ENCODE assay signal across 27 mouse cellular contexts in genomic region chr4:78924086-78924485, GRCm38 (mm10).
A peak's percentile ranks its signal among the peaks of the same experiment; 100 is the strongest.
DNase-seq lines count a peak whose midpoint lies in the region; ATAC-seq and TF ChIP-seq lines count a peak whose summit lies in the region.
"Had no signal": no experiment of that assay in that cellular context is flagged by ENCODE, and none has a peak within 500 bp of the region (broad histone marks: within the 10 kb centered on the region; RNA-seq: fewer than 3 reads in every experiment).

No protein-coding gene starts in this region.

- H3K9me3 ChIP-seq in hindbrain, postnatal 0 days (ENCODE audit: low read length) = no peaks in the 10 kb centered on the region
- no peaks in the 10 kb centered on the region for H3K9me3 ChIP-seq in hindbrain, embryonic 12.5 days (replicated peaks)
- H3K9me3 ChIP-seq: forebrain, embryonic 10.5 days; heart, embryonic 12.5 days; heart, embryonic 15.5 days; hindbrain, embryonic 10.5 days had no signal

- H3K27ac ChIP-seq in hindbrain, postnatal 0 days = no peak overlapping the region
- H3K27ac ChIP-seq in hindbrain, embryonic 12.5 days = no peak overlapping the region
- H3K27ac ChIP-seq: forebrain, embryonic 10.5 days; heart, embryonic 15.5 days; hindbrain, embryonic 10.5 days; hindbrain, embryonic 14.5 days had no signal

- H3K4me2 ChIP-seq in hindbrain, postnatal 0 days (ENCODE audit: low read depth, low read length) = no peak overlapping the region
- H3K4me2 ChIP-seq in hindbrain, embryonic 12.5 days (replicated peaks) = no peak overlapping the region
- H3K4me2 ChIP-seq: heart, embryonic 12.5 days; heart, embryonic 15.5 days; hindbrain, embryonic 14.5 days had no signal

- peak; percentile 5 for DNase-seq in hindbrain, postnatal 0 days (ENCODE audit: low spot score)
- peak; percentile 39 for DNase-seq in brain, adult 2 months (ENCODE audit: low read depth, low spot score)
- peak; percentile 16 to 74 for DNase-seq in layer of hippocampus, adult 18-20 months (ENCODE audit: low spot score in 2 of 2)
- peak; percentile 23 for DNase-seq in layer of hippocampus, adult 9-11 months
- DNase-seq in urinary bladder, postnatal 14 days (ENCODE audit: low spot score) = no peak
- DNase-seq in kidney, postnatal 14 days = no peak
- DNase-seq in left cerebral cortex, postnatal 36 days (ENCODE audit: low spot score in 2 of 2) = no peak
- DNase-seq: adrenal gland, postnatal 10 days; adrenal gland, postnatal 36 days; B cell, adult 2 months; cerebellum, adult 11-12 months; cerebellum, adult 8-10 months; cerebellum, postnatal 10 days; gastrocnemius, postnatal 25 days; heart, adult 18-20 months; heart, postnatal 10 days; heart, postnatal 36 days had no signal

- no peak for ATAC-seq in hindbrain, postnatal 0 days
- no peak for ATAC-seq in hindbrain, embryonic 12.5 days (ENCODE audit: low FRiP score)
- ATAC-seq: forebrain, embryonic 14.5 days; Patski had no signal

- no peak overlapping the region for H3K4me3 ChIP-seq in hindbrain, postnatal 0 days (ENCODE audit: low read length)
- no peak overlapping the region for H3K4me3 ChIP-seq in hindbrain, embryonic 12.5 days
- H3K4me3 ChIP-seq: forebrain, embryonic 10.5 days; heart, embryonic 12.5 days; heart, embryonic 15.5 days; hindbrain, embryonic 10.5 days had no signal

- TF ChIP-seq CTCF in hindbrain, postnatal 0 days (IDR thresholded peaks at IDR 0.05; ENCODE audit: low read depth) = no peak

- H3K9ac ChIP-seq in hindbrain, postnatal 0 days (replicated peaks; ENCODE audit: low read length) = no peak overlapping the region
- H3K9ac ChIP-seq in hindbrain, embryonic 12.5 days = no peak overlapping the region
- H3K9ac ChIP-seq: heart, embryonic 12.5 days; heart, embryonic 15.5 days; hindbrain, embryonic 14.5 days had no signal

- no peaks in the 10 kb centered on the region for H3K36me3 ChIP-seq in hindbrain, postnatal 0 days (ENCODE audit: insufficient read depth, low read length)
- H3K36me3 ChIP-seq in hindbrain, embryonic 12.5 days = no peaks in the 10 kb centered on the region
- H3K36me3 ChIP-seq: forebrain, embryonic 10.5 days; G1E; heart, embryonic 12.5 days; heart, embryonic 15.5 days; hindbrain, embryonic 10.5 days had no signal

- H3K4me1 ChIP-seq in hindbrain, postnatal 0 days (ENCODE audit: insufficient read depth, low read length) = no peaks in the 10 kb centered on the region
- no peaks in the 10 kb centered on the region for H3K4me1 ChIP-seq in hindbrain, embryonic 12.5 days
- H3K4me1 ChIP-seq: forebrain, embryonic 10.5 days; heart, embryonic 12.5 days; heart, embryonic 15.5 days; hindbrain, embryonic 10.5 days had no signal

- H3K27me3 ChIP-seq in hindbrain, postnatal 0 days (ENCODE audit: insufficient read depth, low read length) = no peaks in the 10 kb centered on the region
- H3K27me3 ChIP-seq in hindbrain, embryonic 12.5 days = no peaks in the 10 kb centered on the region
- H3K27me3 ChIP-seq: CH12.LX; heart, embryonic 12.5 days; heart, embryonic 15.5 days; Patski had no signal

- intact Hi-C loops in left cerebral cortex, postnatal 36 days (cut with DNase I) = no loop called here

Comparison
In these comparisons a context has a peak if more than half of its experiments do, and no peak if none do; other contexts are left out.
1. DNase-seq: peak in hindbrain, postnatal 0 days (single experiment), brain, adult 2 months (single experiment), layer of hippocampus, adult 18-20 months (2 of 2) and layer of hippocampus, adult 9-11 months (single experiment); none in urinary bladder, postnatal 14 days (single experiment), kidney, postnatal 14 days (single experiment) and left cerebral cortex, postnatal 36 days (0 of 2).